Mouse (Mus musculus): ENCODE data around the gene Olfr608. TPM values are rescaled to one million over a fixed set of nuclear protein-coding genes. Genes with fewer than 3 reads are reported as not detected.
"Not testable (repeated sequence)": the region's sequence is repeated elsewhere in the genome, so short reads cannot be mapped to it uniquely, and the experiment has no call there.

The Olfr608 gene
- not detected in 2 replicates for total RNA-seq (2021)
- long read RNA-seq: 0 reads

- DNase-seq: no peak
These were observed at the start of gene Olfr608 for GRCm38 (mm10) chr7:103469577-103469976. Gene Olfr608 (plus strand): TSS chr7:103469877.

- no peak for DNase-seq
These were observed 24.3 kb upstream of the Olfr608 start, which contains the start of gene Olfr605 for GRCm38 (mm10) chr7:103445339-103445738. Gene Olfr605 (minus strand): TSS chr7:103445439.

GRCm38 (mm10) chr7:103448746-103449145, 20.9 kb upstream of the Olfr608 start, which contains the start of gene Olfr606:
Gene Olfr606 (plus strand): TSS chr7:103449046.
- DNase-seq: no peak

GRCm38 (mm10) chr7:103460590-103460989, 9.1 kb upstream of the Olfr608 start:
- DNase-seq: no peak

GRCm38 (mm10) chr7:103477106-103477505, 7.4 kb downstream of the Olfr608 start:
- not testable (repeated sequence) for DNase-seq

- no peak for DNase-seq
These were observed 28.3 kb downstream of the Olfr608 start, which contains the start of gene Olfr609 for GRCm38 (mm10) chr7:103497962-103498361. Gene Olfr609 (minus strand): TSS chr7:103498062.

GRCm38 (mm10) chr7:103512022-103512421, 42.3 kb downstream of the Olfr608 start, which contains the start of gene Olfr610:
Gene Olfr610 (minus strand): TSS chr7:103512122.
- no peak for DNase-seq

GRCm38 (mm10) chr7:103520746-103521145, 51.1 kb downstream of the Olfr608 start, which contains the start of gene Olfr611:
Gene Olfr611 (minus strand): TSS chr7:103520846.
- DNase-seq: not testable (repeated sequence)

Other genes with a start within 250 kb of the Olfr608 start
- gene Usp17ld, start 217.4 kb upstream of the Olfr608 start, total RNA-seq (2021): not detected in 2 replicates
- not detected in 2 replicates for gene Olfr596, start 164.2 kb upstream of the Olfr608 start, total RNA-seq (2021)
- gene Olfr597, start 153.6 kb upstream of the Olfr608 start, total RNA-seq (2021): not detected in 2 replicates
- not detected in 2 replicates for gene Olfr598, start 146.3 kb upstream of the Olfr608 start, total RNA-seq (2021)
- not detected in 2 replicates for gene Olfr599, start 134.0 kb upstream of the Olfr608 start, total RNA-seq (2021)
- gene Olfr600, start 120.2 kb upstream of the Olfr608 start, total RNA-seq (2021): not detected in 2 replicates
- not detected in 2 replicates for gene Olfr601, start 107.2 kb upstream of the Olfr608 start, total RNA-seq (2021)
- not detected in 2 replicates for gene Olfr603, start 83.7 kb upstream of the Olfr608 start, total RNA-seq (2021)
- gene Usp17lc, start 54.8 kb upstream of the Olfr608 start, total RNA-seq (2021): not detected in 2 replicates
- not detected in 2 replicates for gene Olfr605, start 24.4 kb upstream of the Olfr608 start, total RNA-seq (2021)
- not detected in 2 replicates for gene Olfr606, start 20.8 kb upstream of the Olfr608 start, total RNA-seq (2021)
- gene Olfr607, start 5.7 kb upstream of the Olfr608 start, total RNA-seq (2021): not detected in 2 replicates
- not detected in 2 replicates for gene Olfr609, start 28.2 kb downstream of the Olfr608 start, total RNA-seq (2021)
- not detected in 2 replicates for gene Olfr610, start 42.2 kb downstream of the Olfr608 start, total RNA-seq (2021)
- not detected in 2 replicates for gene Olfr611, start 51.0 kb downstream of the Olfr608 start, total RNA-seq (2021)
- not detected in 2 replicates for gene Olfr612, start 72.8 kb downstream of the Olfr608 start, total RNA-seq (2021)
- gene Olfr613, start 78.2 kb downstream of the Olfr608 start, total RNA-seq (2021): not detected in 2 replicates
- not detected in 2 replicates for gene Olfr615, start 86.2 kb downstream of the Olfr608 start, total RNA-seq (2021)
- gene Olfr616, start 99.3 kb downstream of the Olfr608 start, total RNA-seq (2021): not detected in 2 replicates
- not detected in 2 replicates for gene Olfr617, start 103.2 kb downstream of the Olfr608 start, total RNA-seq (2021)
- gene Olfr618, start 120.2 kb downstream of the Olfr608 start, total RNA-seq (2021): not detected in 2 replicates
- gene Olfr619, start 130.7 kb downstream of the Olfr608 start, total RNA-seq (2021): not detected in 2 replicates
- not detected in 2 replicates for gene Olfr620, start 142.7 kb downstream of the Olfr608 start, total RNA-seq (2021)
- gene Olfr622, start 172.8 kb downstream of the Olfr608 start, total RNA-seq (2021): not detected in 2 replicates
- not detected in 2 replicates for gene Olfr623, start 193.8 kb downstream of the Olfr608 start, total RNA-seq (2021)
- gene Olfr624, start 201.3 kb downstream of the Olfr608 start, total RNA-seq (2021): 0.06 TPM in 1 of 2 replicates, not detected in the other
- gene Olfr625-ps1, start 212.8 kb downstream of the Olfr608 start, total RNA-seq (2021): not detected in 2 replicates
- gene Olfr243, start 244.8 kb downstream of the Olfr608 start, total RNA-seq (2021): not detected in 2 replicates

All from adrenal gland, postnatal 25 days (tissue).